Mouse (Mus musculus) layer of hippocampus, adult 8-10 months (tissue): ENCODE data around the gene Nek7. TPM values are rescaled to one million over a fixed set of nuclear protein-coding genes. Genes with fewer than 3 reads are reported as not detected.
A peak's percentile ranks its signal among the peaks of the same experiment; 100 is the strongest.

Experiments
- DNase-seq, 2 experiments: peaks; one replicate each; pipeline ENCODE4 v3.0.0; 2022; ENCODE audit warnings: low spot score in 2 of 2
- total RNA-seq, 4 experiments: library from RNA; stranded (reverse); gene quantifications; 2 replicates each; pipeline ENCODE4 v1.2.4; 2022

Gene Nek7
- total RNA-seq: 10 to 100 TPM; 38.0 to 46.2 (median 38.4) TPM

DNA sequence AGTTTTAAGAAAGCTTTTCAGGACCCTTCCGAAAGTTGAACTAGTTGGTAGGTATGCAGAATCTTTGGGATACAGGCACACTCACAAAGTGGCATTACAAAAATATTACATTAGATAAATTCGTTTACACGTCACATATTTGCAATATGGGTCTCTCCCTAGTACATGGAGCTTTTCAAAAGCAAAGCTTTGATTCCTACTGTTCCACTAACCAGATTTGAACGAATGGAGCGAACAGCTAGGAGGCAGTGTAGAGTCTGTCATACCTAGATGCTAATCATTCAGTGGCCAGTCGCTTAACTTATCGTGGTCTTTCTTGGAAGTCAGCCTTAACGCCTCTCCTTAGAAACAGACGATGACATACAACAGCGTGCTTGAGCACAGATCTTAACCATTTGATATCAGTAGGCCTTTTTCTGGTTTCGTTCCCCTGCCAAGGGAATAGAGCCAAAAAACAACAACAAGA lies at the start of gene Nek7:
Gene Nek7, minus strand, starts transcription at position 146 of the 466 bp plus-strand sequence.
- no peak for DNase-seq

DNA sequence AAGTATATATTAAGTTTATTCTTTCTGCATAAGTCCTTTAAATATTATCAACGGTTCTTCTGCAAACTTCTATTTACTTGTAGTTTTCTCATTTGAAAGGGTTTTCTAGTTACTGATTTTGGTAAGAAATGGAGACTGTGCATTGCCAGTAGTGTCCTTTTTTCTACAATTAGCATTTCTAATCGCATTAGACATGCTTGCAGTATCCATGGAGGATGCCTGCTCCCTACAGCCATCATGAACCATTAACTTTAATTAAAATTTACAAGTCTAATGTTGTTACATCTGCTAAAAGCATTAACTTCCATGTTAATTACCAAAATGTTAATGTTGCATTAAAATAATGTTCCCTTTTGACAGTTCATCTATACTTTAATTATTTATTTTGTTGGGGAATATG lies 42.4 kb upstream of the Nek7 start:
- DNase-seq: no peak

DNA sequence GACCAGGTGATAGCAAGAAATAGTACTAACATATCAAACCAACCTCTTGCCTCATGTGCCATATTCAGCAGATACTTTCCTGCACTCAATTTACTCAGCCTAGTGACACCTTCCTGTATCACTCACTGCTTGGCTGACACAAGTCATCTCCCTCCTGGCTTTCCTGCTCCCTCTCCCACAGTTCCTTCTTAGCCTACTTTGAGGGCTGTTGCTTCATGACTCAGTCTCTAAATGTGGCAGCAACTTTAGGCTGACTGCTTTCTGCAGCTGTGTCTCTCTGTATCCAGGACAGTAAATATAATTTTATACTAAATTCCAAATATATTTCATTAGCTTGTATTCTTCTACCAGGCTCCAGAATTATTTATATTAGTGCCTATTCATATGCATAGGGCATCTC lies 34.3 kb upstream of the Nek7 start:
- no peak for DNase-seq

DNA sequence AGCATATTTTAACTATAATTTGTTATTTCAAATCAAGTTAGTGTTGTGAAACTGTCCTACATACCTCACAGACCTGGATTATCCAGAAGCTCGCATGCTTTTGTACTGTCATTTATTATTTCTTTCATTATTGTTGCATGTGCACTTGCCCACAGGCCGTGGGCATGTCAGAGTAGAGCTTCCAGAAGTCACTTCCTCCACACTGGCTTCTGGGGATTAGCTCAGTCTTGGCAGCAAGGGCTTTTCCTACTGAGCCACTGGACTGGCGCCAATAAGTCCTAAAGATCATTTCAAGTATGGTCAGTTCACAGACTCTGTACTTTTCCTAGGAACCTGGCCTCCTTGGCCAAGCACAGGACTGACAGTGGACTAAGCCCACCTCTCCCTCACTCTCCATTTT lies 25.1 kb upstream of the Nek7 start:
- DNase-seq: no peak

DNA sequence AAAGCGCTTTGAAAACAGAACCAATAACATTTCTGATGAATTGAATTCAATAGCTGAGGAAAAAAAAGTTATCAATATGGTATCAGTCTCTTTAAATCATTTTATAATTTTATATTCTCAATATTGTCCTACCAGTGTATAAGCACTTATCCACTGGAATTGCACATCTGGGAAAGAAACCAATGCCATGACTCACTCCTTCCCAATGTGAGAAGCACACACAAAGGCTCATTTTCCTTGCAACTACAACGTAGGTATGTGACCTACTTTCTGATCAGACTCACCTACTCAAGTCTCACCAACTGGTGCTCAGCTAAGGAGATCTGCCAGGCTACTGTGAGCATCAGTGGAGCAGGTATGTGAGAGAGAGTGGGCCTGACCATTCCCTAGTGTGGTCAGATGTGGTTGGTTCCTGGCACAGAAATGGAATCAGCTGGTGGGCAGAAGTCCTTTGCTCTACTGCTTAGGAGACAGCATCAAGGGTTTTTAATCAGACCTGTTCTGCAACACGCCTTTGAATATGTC lies 23.4 kb upstream of the Nek7 start:
- DNase-seq: no peak

DNA sequence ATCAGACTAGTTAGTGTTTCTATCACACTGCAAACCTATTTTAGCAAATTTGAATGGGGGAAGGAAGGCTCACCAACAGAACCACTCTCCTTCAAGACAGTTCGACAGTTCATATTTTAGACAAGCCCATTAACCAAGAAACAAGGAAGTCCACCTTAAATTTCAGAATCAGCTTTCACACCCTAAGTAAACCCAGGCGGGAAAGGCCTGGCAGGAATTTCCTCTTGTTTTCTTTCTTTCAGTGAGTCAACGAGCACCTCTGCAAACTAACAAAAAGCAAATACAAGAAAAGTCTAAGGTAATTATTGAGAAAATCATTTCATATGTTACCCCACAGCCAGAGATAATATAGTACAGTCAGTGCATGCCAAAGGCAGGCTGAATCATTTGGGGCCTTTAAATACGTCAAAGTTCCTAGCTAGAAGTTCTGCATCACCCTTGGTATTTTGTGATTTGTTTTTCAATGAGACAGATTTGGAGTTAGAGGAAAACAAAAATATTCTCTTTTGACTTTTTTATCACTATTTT lies 21.1 kb upstream of the Nek7 start:
- DNase-seq: no peak

DNA sequence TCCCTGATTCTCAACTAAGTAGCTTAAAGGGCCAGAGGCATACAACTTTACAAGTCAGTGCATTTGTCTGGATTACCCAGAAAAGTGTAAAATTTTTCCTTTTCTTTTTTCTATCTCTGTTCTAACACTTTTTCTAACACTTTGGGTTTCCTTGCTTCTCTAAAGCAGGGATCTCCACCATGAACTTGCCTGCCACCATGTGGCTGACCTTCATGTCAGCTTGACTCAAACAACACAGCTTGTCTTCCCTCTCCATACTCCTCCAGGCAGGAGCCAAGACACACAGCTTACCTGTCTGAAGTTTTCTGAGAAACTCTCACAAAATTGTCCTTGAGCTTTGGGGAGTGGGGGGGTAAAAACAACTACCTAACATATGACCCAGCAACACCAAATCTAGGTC lies 17.9 kb upstream of the Nek7 start:
- DNase-seq: no peak

DNA sequence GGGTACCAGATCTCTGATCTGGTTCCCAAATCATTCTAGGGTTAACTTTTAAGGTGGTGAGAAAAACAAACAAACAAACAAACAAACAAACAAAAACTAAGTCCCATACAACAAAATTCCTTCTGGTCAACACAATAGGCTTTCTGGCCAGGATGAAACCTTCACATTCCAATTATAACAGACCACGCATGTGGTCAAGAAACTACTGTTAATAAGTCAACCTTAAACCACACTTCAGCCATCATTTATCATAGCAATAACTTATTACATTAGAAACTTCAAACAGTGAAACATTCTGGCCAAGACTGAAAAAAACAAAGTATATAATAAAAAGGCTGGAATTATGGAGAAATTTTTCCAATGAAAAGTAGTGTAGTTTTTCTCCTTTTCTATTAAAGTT lies 14.6 kb upstream of the Nek7 start:
- no peak for DNase-seq

DNA sequence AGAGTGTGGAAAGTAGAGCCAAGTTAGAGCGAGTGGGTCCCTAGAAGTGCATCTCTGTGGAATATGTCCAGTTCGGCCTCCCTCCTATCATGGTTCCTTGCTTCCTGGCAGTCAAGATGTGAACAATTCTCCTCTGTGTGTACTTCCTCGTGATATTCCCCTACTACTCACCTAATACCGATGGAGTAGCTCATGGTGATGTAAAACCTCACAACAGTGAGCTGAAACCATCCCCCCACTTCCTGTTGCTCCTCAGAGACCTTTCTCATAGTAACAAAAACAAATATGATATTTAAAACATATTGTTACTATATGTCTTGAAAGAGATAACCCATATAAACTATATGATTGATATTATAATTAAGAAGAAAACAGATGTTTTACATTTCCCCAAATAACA lies 9.0 kb upstream of the Nek7 start:
- no peak for DNase-seq

DNA sequence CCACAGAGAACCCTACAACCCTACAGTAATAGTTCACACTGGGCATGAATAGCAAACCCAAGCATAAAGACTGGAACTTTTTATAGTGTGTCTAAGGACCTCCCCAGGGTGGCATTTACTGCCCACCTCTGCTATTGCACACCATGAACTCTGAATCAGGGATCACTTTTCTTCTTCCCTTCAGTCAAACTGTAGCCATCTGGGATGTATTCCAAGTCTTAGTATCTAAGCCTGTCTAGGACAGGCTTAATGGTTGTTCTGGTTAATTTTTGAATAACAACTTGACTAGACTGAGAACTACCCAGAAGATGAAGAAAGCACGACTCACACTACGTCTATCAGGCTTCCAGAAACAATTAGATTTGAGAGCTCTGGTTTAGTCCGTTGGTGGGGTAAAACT lies 8.5 kb upstream of the Nek7 start:
- no peak for DNase-seq

DNA sequence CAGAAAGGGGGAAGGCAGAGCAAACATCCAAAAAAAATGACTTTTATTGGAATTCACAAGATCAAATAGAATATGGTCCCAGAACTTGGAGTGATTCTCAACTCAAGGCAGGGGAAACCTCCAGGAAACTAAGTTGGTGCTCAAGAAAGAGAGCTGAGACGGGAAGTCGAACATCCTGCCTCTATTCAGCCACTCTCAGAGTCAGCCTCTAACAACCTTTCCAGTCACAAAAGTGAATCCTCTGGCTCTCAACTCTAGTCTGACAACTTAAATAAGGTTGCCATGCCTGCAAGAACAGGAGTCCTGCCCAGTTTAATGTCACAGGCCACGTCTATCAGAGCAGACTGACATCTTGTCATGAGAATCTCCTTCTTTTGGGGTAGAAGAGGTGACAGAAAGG lies 7.9 kb upstream of the Nek7 start:
- no peak for DNase-seq

DNA sequence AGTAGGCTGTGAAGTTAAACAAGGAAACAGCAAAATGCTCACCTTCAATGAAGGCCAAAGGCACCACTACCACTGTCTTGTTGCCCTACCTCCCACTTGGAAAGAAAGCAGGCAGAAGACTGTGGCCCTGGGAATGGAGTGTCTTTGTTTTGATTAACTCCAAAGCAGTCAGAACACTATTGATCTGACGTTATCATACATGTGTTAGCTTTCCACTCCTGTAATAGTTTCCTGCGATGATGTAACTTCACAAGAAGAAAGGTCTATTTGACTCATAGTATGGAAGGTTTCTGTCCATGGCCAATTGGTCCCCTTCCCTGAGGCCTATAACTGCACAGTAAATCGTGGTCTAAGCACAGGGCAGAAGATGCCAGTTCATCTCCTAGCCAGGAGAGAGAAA lies 6.3 kb upstream of the Nek7 start:
- DNase-seq: no peak

DNA sequence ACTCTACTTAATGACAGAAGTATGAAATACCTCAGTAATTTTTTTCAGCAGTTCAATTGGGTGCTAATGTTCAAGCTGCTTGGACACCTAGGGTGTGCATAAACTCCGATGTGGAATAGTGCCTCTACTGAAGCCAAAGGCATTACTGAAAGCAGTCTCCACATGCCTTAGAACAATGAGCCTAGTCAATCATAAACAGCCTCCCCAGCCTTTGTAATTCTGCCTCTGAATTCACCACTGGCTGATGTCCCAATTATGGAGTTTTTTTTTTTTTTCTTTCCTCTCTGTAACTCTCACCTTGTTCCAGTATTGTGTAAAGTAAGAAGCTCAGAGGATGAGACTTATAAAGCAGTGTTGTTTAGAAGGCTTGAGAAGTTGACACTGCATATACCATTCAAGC lies 3.9 kb upstream of the Nek7 start:
- DNase-seq: no peak

DNA sequence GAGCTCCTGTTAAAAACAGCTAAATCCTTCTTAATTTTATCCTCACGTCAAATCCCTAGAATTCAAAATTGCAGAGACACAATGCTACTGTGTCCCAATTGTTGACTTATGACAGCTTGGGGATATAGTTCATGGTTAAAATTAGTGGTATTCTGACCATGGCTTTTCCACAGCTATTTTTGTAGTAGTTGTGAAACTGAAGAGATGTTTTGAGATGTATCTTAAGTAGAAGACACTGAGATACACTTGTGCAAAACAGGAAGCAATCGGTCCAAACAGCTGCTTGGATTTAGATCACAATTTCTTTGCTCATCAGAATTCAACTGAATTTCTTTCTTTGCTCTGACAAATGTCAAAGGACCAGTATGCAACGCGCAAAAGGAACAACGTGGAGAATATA lies 2.9 kb upstream of the Nek7 start:
- DNase-seq: no peak

DNA sequence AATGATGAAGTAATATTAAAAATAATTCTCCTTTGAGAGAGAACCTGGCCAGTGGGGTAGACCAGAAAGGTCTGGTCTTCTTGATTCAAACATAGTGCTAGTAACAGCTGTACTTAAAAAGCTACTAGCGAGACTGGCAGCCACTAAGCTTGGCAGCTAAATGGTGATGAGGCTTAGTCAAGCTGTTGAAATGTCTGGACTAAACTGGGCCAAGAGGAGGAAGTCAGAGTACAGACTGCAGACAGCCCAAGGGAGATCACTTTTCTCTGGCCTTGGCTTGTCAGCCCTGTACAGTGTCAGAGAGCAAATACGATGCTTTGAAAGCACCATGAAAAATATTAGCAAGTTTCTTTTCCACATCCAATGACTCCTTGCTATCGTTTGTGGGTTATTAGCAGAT lies 2.5 kb upstream of the Nek7 start:
- no peak for DNase-seq

DNA sequence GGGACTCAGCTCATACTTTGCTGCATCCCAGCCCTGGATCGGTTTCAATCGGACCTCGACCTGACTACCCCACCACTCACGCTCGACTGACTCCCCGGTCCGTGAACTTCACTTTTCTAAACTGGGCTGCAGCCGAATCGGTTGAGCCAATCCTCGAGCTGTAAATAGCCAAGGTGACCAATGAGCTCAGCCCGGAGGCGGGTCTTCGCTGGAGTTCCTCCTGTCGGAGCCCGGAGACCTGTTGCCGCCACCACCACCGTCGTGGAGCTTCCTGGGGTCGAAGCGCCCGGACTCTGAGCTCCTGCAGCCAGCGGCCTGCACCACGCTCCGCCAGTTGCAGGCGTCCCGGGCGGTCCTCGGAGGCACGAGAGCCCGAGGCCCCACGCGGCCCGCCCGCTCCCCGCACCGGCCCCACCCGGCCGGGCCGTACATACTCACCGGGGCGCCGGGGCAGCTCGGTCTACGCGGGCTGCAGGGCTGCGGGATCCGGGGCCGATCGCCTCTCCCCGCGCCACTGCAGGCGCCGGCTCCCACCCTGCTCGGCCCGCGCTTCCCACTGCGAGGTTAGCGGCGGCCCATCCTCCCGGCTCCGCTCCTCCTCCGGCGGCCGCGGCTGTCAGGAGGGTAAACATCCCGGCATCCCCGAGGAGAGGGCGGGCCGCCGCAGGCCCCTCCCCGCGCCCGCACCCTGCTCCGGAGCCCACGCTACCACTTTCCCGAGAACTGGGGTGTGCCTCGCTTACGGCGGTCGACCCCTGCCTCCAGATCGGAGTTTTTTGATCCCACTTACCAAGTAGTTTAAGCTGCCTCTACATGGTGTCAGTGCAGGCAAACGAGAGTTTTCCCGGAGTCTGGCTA lies 598 bp downstream of the Nek7 start:
- peak; percentile 92 to 97 for DNase-seq

DNA sequence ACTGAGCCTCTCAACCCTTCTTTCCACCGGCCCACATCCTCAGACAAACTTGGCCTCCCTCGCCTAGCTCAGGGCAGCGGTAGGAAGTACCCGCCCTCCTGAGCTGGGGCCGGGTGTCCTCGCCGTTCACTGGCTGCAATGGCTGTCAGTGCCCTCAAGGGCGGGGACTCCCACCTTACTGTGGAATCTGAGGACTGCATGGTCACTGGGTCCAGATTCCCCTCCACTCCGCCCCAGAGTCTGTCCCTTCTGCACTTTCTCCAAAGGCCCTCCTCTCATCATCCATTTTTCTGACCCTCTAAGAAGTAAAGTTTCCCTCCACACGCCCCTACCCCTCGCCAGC lies 2.0 kb downstream of the Nek7 start:
- peak; percentile 62 to 72 for DNase-seq

DNA sequence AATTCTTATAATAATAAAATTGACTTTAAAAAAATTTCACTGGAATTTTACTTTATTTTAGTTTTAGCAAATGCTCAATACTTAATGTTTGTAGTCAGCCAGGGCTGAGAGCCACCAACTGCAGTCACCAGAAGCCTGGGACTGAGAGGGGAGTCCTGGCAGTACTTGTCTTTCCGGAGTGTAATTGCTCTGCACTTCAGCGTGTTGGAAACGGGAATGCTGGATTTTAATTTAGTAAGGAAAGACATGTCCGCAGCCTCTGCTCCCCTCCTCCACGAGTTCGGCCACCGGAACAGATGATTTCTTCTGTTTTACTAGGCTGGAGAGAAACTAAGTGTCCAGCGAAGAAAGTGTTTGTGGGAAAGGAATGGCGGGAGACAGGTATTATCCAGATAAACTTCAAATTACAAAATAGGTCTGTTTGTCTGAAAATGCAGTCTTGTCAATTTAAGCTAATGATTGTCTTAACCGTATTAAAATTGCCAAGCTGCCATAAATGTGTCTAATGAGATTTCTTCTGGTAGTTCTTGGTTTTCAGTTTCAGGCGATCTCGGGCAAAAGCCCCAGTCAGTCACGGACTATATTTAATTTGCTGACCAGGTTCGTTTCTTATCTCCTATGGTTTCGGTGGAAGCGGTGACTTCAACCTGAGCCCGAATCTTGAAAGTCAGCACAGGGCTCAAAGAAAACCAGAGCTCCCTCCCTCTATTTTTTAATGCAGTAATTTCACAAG lies 2.5 kb downstream of the Nek7 start:
- DNase-seq: no peak

DNA sequence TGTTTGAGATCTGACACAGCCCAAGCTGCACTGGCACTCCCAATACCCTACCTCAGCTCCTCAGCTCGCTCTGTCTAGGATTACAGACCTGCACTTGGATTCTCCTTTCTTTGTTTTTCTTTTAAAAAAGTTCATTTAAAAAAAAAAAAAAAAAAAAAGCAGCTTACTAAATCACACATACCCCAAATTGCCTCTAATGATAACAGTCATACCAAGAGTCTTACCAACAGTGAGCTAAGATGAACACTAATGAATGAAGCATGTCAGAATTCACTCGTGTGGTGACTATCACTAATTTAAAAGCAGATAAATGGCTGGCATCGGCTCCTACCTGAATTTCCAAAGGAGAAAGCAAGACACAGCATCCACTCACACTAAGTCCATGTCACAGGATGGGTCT lies 4.6 kb downstream of the Nek7 start:
- no peak for DNase-seq

DNA sequence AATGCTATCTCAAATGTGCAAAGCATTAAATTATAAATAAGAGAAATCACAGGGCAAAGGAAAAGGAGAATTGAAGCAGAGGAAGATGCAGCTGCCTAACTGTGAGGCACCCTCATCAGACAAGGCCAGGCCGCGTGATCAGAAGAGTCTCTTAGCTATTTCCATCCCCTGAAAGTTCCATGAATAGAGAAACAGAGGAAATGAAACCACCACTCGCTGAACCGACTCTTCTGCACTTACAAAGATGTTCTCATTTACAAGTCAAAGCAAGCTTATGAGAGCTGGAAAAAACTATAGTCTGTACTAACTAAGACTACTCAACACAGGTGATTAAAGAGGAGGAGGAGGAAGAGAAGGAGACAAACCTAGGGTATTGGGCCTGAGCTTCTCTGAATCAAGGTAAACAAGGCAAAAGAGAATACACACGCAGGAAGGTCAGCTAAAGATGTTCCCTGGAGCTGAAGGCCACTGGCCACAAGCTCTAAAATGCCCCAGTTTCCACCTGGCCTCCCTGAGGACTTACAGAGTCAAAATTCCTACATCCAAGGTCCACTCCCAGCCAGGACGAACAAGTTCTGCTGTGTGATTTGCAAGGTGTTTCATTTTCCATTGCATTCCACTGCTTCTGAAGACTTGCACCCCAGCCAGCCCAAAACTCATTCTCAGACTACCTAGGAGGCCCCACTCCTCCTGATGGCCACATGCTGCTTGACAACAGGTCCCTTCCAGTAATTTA lies 5.2 kb downstream of the Nek7 start:
- no peak for DNase-seq

DNA sequence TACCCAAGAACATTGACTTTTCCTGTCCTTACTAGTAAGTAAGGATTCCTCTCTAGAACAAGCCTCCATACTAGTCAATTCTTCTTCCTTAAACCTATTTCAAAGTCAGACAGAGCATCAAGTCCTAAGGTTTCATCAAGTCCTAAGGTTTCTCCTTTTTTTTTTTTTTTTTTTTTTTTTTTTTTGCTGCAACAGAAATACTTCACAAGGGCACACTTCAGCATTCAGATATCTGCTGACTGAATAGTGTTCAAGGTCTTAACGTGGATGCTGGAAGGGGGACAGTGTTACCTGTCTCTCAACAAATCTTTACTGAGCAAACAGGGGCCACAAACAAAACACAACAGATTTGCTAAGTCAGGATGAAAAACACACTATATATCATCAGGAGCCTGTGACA lies 7.8 kb downstream of the Nek7 start:
- DNase-seq: no peak

DNA sequence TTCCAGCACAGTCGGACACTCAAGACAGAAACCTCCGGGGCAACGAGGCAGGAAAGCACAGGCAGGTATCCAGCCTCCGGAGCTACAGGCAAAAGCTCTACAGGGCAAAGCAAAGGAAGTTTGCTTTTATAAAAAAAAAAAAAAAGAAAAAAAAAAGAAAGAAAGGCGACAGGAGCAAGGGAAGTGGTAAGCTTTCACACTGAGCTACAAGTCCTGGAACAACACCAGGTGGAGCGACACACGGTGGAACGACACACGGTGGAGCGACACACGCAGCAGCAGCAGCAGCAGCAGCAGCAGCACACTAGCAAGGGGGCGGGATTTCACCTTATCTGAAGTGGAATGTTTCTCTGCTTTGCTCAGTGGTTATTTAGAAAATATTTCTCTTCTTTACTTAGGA lies 10.8 kb downstream of the Nek7 start:
- DNase-seq: no peak
